Mouse (Mus musculus) kidney, postnatal 14 days (tissue): ENCODE measurements around the gene Lztr1.
A peak's percentile ranks its signal among the peaks of the same experiment; 100 is the strongest.
"Not testable (repeated sequence)": the region's sequence is repeated elsewhere in the genome, so short reads cannot be mapped to it uniquely, and the experiment has no call there.

Experiments
- DNase-seq: peaks from one replicate; pipeline ENCODE4 v3.0.0; 2022; ENCODE audit warnings: mixed read lengths

Lztr1 gene

GRCm38 (mm10) chr16:17508031-17508430 lies 457 bp upstream of the Lztr1 start:
- not testable (repeated sequence) for DNase-seq

GRCm38 (mm10) chr16:17509240-17509597 lies 731 bp downstream of the Lztr1 start:
- DNase-seq = no peak

- no peak for DNase-seq
Observed at GRCm38 (mm10) chr16:17510143-17510542, 1.7 kb downstream of the Lztr1 start.

GRCm38 (mm10) chr16:17510686-17511085 lies 2.2 kb downstream of the Lztr1 start:
- DNase-seq = peak; percentile 56

- DNase-seq = no peak
Observed at GRCm38 (mm10) chr16:17511431-17511830, 2.9 kb downstream of the Lztr1 start.

GRCm38 (mm10) chr16:17518910-17519309 lies 10.4 kb downstream of the Lztr1 start:
- no peak for DNase-seq

- no peak for DNase-seq
Observed at GRCm38 (mm10) chr16:17524156-17524555, 15.7 kb downstream of the Lztr1 start.

GRCm38 (mm10) chr16:17525524-17525923 lies 17.0 kb downstream of the Lztr1 start:
- no peak for DNase-seq

- peak; percentile 45 for DNase-seq
Observed at GRCm38 (mm10) chr16:17526223-17526622, 17.7 kb downstream of the Lztr1 start.

GRCm38 (mm10) chr16:17527606-17528005 lies 19.1 kb downstream of the Lztr1 start:
- no peak for DNase-seq

- no peak for DNase-seq
Observed at GRCm38 (mm10) chr16:17528276-17528675, 19.8 kb downstream of the Lztr1 start.

GRCm38 (mm10) chr16:17529981-17530586 lies 21.6 kb downstream of the Lztr1 start:
- no peak for DNase-seq

- DNase-seq = peak; percentile 97
Observed at GRCm38 (mm10) chr16:17530640-17531288, 22.3 kb downstream of the Lztr1 start, which contains the start of gene Thap7. TSS of gene Thap7 (minus strand) at chr16:17531136.

GRCm38 (mm10) chr16:17532271-17532670 lies 23.8 kb downstream of the Lztr1 start:
- peak; percentile 52 for DNase-seq

GRCm38 (mm10) chr16:17532676-17533329 lies 24.3 kb downstream of the Lztr1 start:
- no peak for DNase-seq

- no peak for DNase-seq
Observed at GRCm38 (mm10) chr16:17536584-17536983, 28.1 kb downstream of the Lztr1 start.

- no peak for DNase-seq
Observed at GRCm38 (mm10) chr16:17542632-17543031, 34.1 kb downstream of the Lztr1 start.

- no peak for DNase-seq
Observed at GRCm38 (mm10) chr16:17552837-17553236, 44.3 kb downstream of the Lztr1 start.

- peak; percentile 82 for DNase-seq
Observed at GRCm38 (mm10) chr16:17553910-17554685, 45.6 kb downstream of the Lztr1 start.

- DNase-seq = not testable (repeated sequence)
Observed at GRCm38 (mm10) chr16:17554702-17555101, 46.2 kb downstream of the Lztr1 start.

- DNase-seq = no peak
Observed at GRCm38 (mm10) chr16:17556180-17556579, 47.7 kb downstream of the Lztr1 start.

- no peak for DNase-seq
Observed at GRCm38 (mm10) chr16:17556907-17557306, 48.4 kb downstream of the Lztr1 start.

- DNase-seq = peak; percentile 77
Observed at GRCm38 (mm10) chr16:17557947-17558480, 49.5 kb downstream of the Lztr1 start.
